Mouse (Mus musculus): ENCODE measurements around the gene Gins2. TPM values are rescaled to one million over a fixed set of nuclear protein-coding genes. Genes with fewer than 3 reads are reported as not detected.

Gins2 gene
- total and polyA plus RNA-seq, 3 experiments: 39.6 to 150 (median 49.3) TPM

GRCm38 (mm10) chr8:120598579-120598978 is 9.5 kb upstream of the Gins2 start:
- Histone ChIP-seq H3K79me2 (ENCODE audit: control insufficient read depth, insufficient read depth, low read length, poor library complexity) (no peaks in the 10 kb centered on the region), H3K4me3 (ENCODE audit: control insufficient read depth in 1 of 2, insufficient read depth in 1 of 2, low read depth in 2 of 2, low read length in 2 of 2) (no peak overlapping the region), H3K36me3 (ENCODE audit: control insufficient read depth in 1 of 2, insufficient read depth in 2 of 2, low read length in 2 of 2) (no peaks in the 10 kb centered on the region; a peak in 1 of 4 replicates), H3K27me3 (ENCODE audit: control insufficient read depth in 1 of 2, insufficient read depth in 2 of 2, low read length in 2 of 2) (no peaks in the 10 kb centered on the region), H3K27ac (ENCODE audit: control insufficient read depth, low read depth, low read length) (no peak overlapping the region), H3K9me3 (replicated peaks; ENCODE audit: insufficient read depth, low read length) (no peaks in the 10 kb centered on the region), H3K9ac (ENCODE audit: control insufficient read depth, low read depth, low read length, poor library complexity, severe bottlenecking) (no peak overlapping the region), H3K4me1 (ENCODE audit: control insufficient read depth in 1 of 2, insufficient read depth in 2 of 2, low read length in 2 of 2) (no peaks in the 10 kb centered on the region)
- TF ChIP-seq TBP (IDR thresholded peaks at IDR 0.05; ENCODE audit: low read depth, low read length) (no peak), RCOR1 (IDR thresholded peaks at IDR 0.05; ENCODE audit: low read depth, low read length) (no peak), MYC (IDR thresholded peaks at IDR 0.05; ENCODE audit: low read depth, low read length) (no peak), BHLHE40 (IDR thresholded peaks at IDR 0.05; ENCODE audit: borderline replicate concordance, low read depth, low read length) (no peak), MAX (IDR thresholded peaks at IDR 0.05; ENCODE audit: low read length) (no peak), RAD21 (IDR thresholded peaks at IDR 0.05; ENCODE audit: low read depth, low read length) (no peak), MEF2A (IDR thresholded peaks at IDR 0.05; ENCODE audit: extremely low read depth, insufficient replicate concordance, low read depth, low read length, poor library complexity, severe bottlenecking) (no peak), ZC3H11A (IDR thresholded peaks at IDR 0.05; ENCODE audit: low read depth, low read length) (no peak), SMC3 (IDR thresholded peaks at IDR 0.05; ENCODE audit: low read depth, low read length) (no peak)
- no peak for DNase-seq (ENCODE audit: low read depth, low spot score)

- Histone ChIP-seq H3K79me2 (ENCODE audit: control insufficient read depth, insufficient read depth, low read length, poor library complexity) (no peaks in the 10 kb centered on the region), H3K4me1 (ENCODE audit: control insufficient read depth in 1 of 2, insufficient read depth in 2 of 2, low read length in 2 of 2) (no peaks in the 10 kb centered on the region), H3K4me3 (ENCODE audit: control insufficient read depth in 1 of 2, insufficient read depth in 1 of 2, low read depth in 2 of 2, low read length in 2 of 2) (no peak overlapping the region), H3K36me3 (ENCODE audit: control insufficient read depth in 1 of 2, insufficient read depth in 2 of 2, low read length in 2 of 2) (no peaks in the 10 kb centered on the region; a peak in 1 of 4 replicates), H3K27ac (ENCODE audit: control insufficient read depth, low read depth, low read length) (no peak overlapping the region), H3K9me3 (replicated peaks; ENCODE audit: insufficient read depth, low read length) (no peaks in the 10 kb centered on the region), H3K27me3 (ENCODE audit: control insufficient read depth in 1 of 2, insufficient read depth in 2 of 2, low read length in 2 of 2) (no peaks in the 10 kb centered on the region), H3K9ac (ENCODE audit: control insufficient read depth, low read depth, low read length, poor library complexity, severe bottlenecking) (no peak overlapping the region)
- peak; percentile 30 for TF ChIP-seq RAD21 (IDR thresholded peaks at IDR 0.05; ENCODE audit: low read depth, low read length)
- TF ChIP-seq CTCF (IDR thresholded peaks at IDR 0.05 in 2 of 3, conservative IDR thresholded peaks at IDR 0.05 in 1 of 3; ENCODE audit: control insufficient read depth in 1 of 3, insufficient read depth in 1 of 3, low read depth in 2 of 3, low read length in 3 of 3, poor library complexity in 1 of 3, severe bottlenecking in 1 of 3): peak; percentile 75 to 96 (median 85)
- no peak for TF ChIP-seq E2F4 (IDR thresholded peaks at IDR 0.05; ENCODE audit: borderline replicate concordance, low read depth, low read length)
- 0 out of 2 replicates have a peak, but pooled peaks have one; percentile 25 for TF ChIP-seq MAX (IDR thresholded peaks at IDR 0.05; ENCODE audit: low read length)
- TF ChIP-seq ZC3H11A (IDR thresholded peaks at IDR 0.05; ENCODE audit: low read depth, low read length): peak; percentile 32; the same call in 1 of the 2 replicates
- peak; percentile 73 for TF ChIP-seq SMC3 (IDR thresholded peaks at IDR 0.05; ENCODE audit: low read depth, low read length)
- no peak for TF ChIP-seq USF2 (IDR thresholded peaks at IDR 0.05; ENCODE audit: borderline replicate concordance in 1 of 2, insufficient read depth in 1 of 2, low read depth in 1 of 2, low read length in 2 of 2)
- DNase-seq (ENCODE audit: low read depth, low spot score): peak; percentile 83
These were observed 6.9 kb upstream of the Gins2 start for GRCm38 (mm10) chr8:120595963-120596362.

GRCm38 (mm10) chr8:120594571-120594970 is 5.5 kb upstream of the Gins2 start:
- Histone ChIP-seq H3K79me2 (ENCODE audit: control insufficient read depth, insufficient read depth, low read length, poor library complexity) (no peaks in the 10 kb centered on the region), H3K9ac (ENCODE audit: control insufficient read depth, low read depth, low read length, poor library complexity, severe bottlenecking) (no peak overlapping the region), H3K36me3 (ENCODE audit: control insufficient read depth in 1 of 2, insufficient read depth in 2 of 2, low read length in 2 of 2) (peaks cover 0 to 6% of the 10 kb centered on the region in 2 experiments; a peak in 1 of 4 replicates), H3K27me3 (ENCODE audit: control insufficient read depth in 1 of 2, insufficient read depth in 2 of 2, low read length in 2 of 2) (no peaks in the 10 kb centered on the region), H3K4me1 (ENCODE audit: control insufficient read depth in 1 of 2, insufficient read depth in 2 of 2, low read length in 2 of 2) (peaks cover 3 to 5% of the 10 kb centered on the region in 2 experiments; a peak in 3 of 4 replicates), H3K9me3 (replicated peaks; ENCODE audit: insufficient read depth, low read length) (no peaks in the 10 kb centered on the region), H3K4me3 (ENCODE audit: control insufficient read depth in 1 of 2, insufficient read depth in 1 of 2, low read depth in 2 of 2, low read length in 2 of 2) (no peak overlapping the region), H3K27ac (ENCODE audit: control insufficient read depth, low read depth, low read length) (no peak overlapping the region)
- DNase-seq (ENCODE audit: low read depth, low spot score): peak; percentile 70
- TF ChIP-seq USF2 (IDR thresholded peaks at IDR 0.05; ENCODE audit: borderline replicate concordance in 1 of 2, insufficient read depth in 1 of 2, low read depth in 1 of 2, low read length in 2 of 2): no peak
- TF ChIP-seq SMC3 (IDR thresholded peaks at IDR 0.05; ENCODE audit: low read depth, low read length): peak; percentile 47
- TF ChIP-seq RAD21 (IDR thresholded peaks at IDR 0.05; ENCODE audit: low read depth, low read length): peak; percentile 34
- TF ChIP-seq CTCF (IDR thresholded peaks at IDR 0.05 in 2 of 3, conservative IDR thresholded peaks at IDR 0.05 in 1 of 3; ENCODE audit: control insufficient read depth in 1 of 3, insufficient read depth in 1 of 3, low read depth in 2 of 3, low read length in 3 of 3, poor library complexity in 1 of 3, severe bottlenecking in 1 of 3): peak; percentile 71 to 88 (median 77)
- no peak for TF ChIP-seq MAFK (IDR thresholded peaks at IDR 0.05; ENCODE audit: borderline replicate concordance, low read depth, low read length)
